Mouse (Mus musculus): ENCODE measurements around the gene Hadha.

DNA sequence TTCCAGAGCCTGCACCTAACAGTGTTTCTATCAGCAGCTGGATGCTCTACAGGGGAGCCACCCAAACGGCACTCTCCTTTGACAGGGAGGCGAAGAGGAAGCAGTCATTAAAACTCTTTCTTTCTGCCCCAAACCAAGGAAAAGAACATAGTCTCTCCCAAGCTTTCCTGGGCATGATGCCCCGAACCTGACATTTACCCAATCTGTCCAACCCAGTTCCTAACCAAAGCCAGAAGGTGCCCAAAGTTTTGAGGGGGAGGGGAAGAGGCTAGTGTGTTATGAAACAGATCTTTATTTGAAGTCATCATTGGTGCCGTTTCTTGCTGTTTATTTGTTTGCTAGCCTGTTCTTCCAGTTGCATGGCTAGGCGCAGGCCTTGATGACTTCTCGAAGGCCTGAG, 59.2 kb downstream of the Hadha start:
- TF ChIP-seq FLI1 (IDR thresholded peaks at IDR 0.05; ENCODE audit: low read length): no peak
- TF ChIP-seq GATA1 (IDR thresholded peaks at IDR 0.05; ENCODE audit: borderline replicate concordance, low read length): no peak

Data from megakaryocyte, embryonic 14.5 days (primary cell).